Mouse (Mus musculus): ENCODE results near the gene Iffo1. TPM values are rescaled to one million over a fixed set of nuclear protein-coding genes. Genes with fewer than 3 reads are reported as not detected.

Gene Iffo1
- total and polyA plus RNA-seq, 3 experiments, result 96.1 to 96.9 TPM; not detected in 1

DNA sequence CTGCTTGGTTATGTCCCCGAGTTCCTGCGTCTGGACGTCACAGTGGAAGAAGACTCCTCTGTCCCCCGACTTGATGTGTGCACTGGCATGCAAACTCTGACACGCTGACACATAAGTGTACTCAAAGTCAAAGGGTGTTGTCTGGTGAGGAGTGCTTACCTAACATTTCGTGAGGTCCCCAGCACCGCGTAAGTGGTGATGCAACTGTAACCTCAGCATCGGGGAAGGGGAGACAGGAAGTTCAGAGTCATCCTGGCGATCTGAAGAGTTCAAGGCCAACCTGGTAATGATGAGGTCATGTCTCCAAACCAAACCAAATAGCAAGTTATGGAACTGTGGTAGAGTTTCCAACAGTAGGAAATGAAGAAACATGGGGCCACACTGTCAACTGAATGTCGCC, 32.5 kb upstream of the Iffo1 start:
- DNase-seq (ENCODE audit: low read depth, low spot score), result no peak
- no peak overlapping the region for H3K4me3 ChIP-seq (ENCODE audit: control insufficient read depth in 1 of 2, insufficient read depth in 1 of 2, low read depth in 2 of 2, low read length in 2 of 2)
- 0 out of 2 replicates have a peak, but pooled peaks cover 1% of the 10 kb centered on the region for H3K79me2 ChIP-seq (ENCODE audit: control insufficient read depth, insufficient read depth, low read length, poor library complexity)
- H3K9me3 ChIP-seq (replicated peaks; ENCODE audit: insufficient read depth, low read length), result no peaks in the 10 kb centered on the region
- no peak overlapping the region for H3K9ac ChIP-seq (ENCODE audit: control insufficient read depth, low read depth, low read length, poor library complexity, severe bottlenecking)
- H3K27ac ChIP-seq (ENCODE audit: control insufficient read depth, low read depth, low read length), result no peak overlapping the region
- no peaks in the 10 kb centered on the region for H3K4me1 ChIP-seq (ENCODE audit: control insufficient read depth in 1 of 2, insufficient read depth in 2 of 2, low read length in 2 of 2)
- H3K27me3 ChIP-seq (ENCODE audit: control insufficient read depth in 1 of 2, insufficient read depth in 2 of 2, low read length in 2 of 2), result no peaks in the 10 kb centered on the region
- TF ChIP-seq EP300 (IDR thresholded peaks at IDR 0.05; ENCODE audit: low read depth in 1 of 2, low read length in 2 of 2) (no peak), KAT2A (conservative IDR thresholded peaks at IDR 0.05; ENCODE audit: low read depth, low read length) (no peak), TCF12 (IDR thresholded peaks at IDR 0.05; ENCODE audit: low read depth, low read length) (no peak), GATA1 (IDR thresholded peaks at IDR 0.05; ENCODE audit: low read depth, low read length) (no peak), ZNF384 (IDR thresholded peaks at IDR 0.05; ENCODE audit: low read depth, low read length) (no peak), MEF2A (IDR thresholded peaks at IDR 0.05; ENCODE audit: extremely low read depth, insufficient replicate concordance, low read depth, low read length, poor library complexity, severe bottlenecking) (no peak), USF1 (IDR thresholded peaks at IDR 0.05; ENCODE audit: low read depth, low read length) (no peak), GABPA (IDR thresholded peaks at IDR 0.05; ENCODE audit: low read depth, low read length) (no peak), MAFK (IDR thresholded peaks at IDR 0.05; ENCODE audit: borderline replicate concordance, low read depth, low read length) (no peak), MYC (IDR thresholded peaks at IDR 0.05; ENCODE audit: low read depth, low read length) (no peak), RCOR1 (IDR thresholded peaks at IDR 0.05; ENCODE audit: low read depth, low read length) (no peak), NRF1 (IDR thresholded peaks at IDR 0.05; ENCODE audit: insufficient read depth, low read depth, low read length, poor library complexity, severe bottlenecking) (no peak), CTCF (IDR thresholded peaks at IDR 0.05 in 2 of 3, conservative IDR thresholded peaks at IDR 0.05 in 1 of 3; ENCODE audit: control insufficient read depth in 1 of 3, insufficient read depth in 1 of 3, low read depth in 2 of 3, low read length in 3 of 3, poor library complexity in 1 of 3, severe bottlenecking in 1 of 3) (no peak), SMC3 (IDR thresholded peaks at IDR 0.05; ENCODE audit: low read depth, low read length) (no peak), MAZ (IDR thresholded peaks at IDR 0.05; ENCODE audit: low read depth, low read length) (no peak), BHLHE40 (IDR thresholded peaks at IDR 0.05; ENCODE audit: borderline replicate concordance, low read depth, low read length) (no peak), MAX (IDR thresholded peaks at IDR 0.05; ENCODE audit: low read length) (no peak), ELF1 (IDR thresholded peaks at IDR 0.05; ENCODE audit: low read depth, low read length) (no peak), ZMIZ1 (IDR thresholded peaks at IDR 0.05; ENCODE audit: low read depth, low read length) (no peak)
- peaks cover 0 to 48% of the 10 kb centered on the region in 2 experiments; a peak in 2 of 4 replicates for H3K36me3 ChIP-seq (ENCODE audit: control insufficient read depth in 1 of 2, insufficient read depth in 2 of 2, low read length in 2 of 2)

GRCm38 (mm10) chr6:125119387-125119786, 25.7 kb upstream of the Iffo1 start:
- Histone ChIP-seq H3K27ac (ENCODE audit: control insufficient read depth, low read depth, low read length) (no peak overlapping the region), H3K9ac (ENCODE audit: control insufficient read depth, low read depth, low read length, poor library complexity, severe bottlenecking) (no peak overlapping the region), H3K36me3 (ENCODE audit: control insufficient read depth in 1 of 2, insufficient read depth in 2 of 2, low read length in 2 of 2) (peaks cover 0 to 59% of the 10 kb centered on the region in 2 experiments; a peak in 2 of 4 replicates), H3K4me3 (ENCODE audit: control insufficient read depth in 1 of 2, insufficient read depth in 1 of 2, low read depth in 2 of 2, low read length in 2 of 2) (no peak overlapping the region), H3K27me3 (ENCODE audit: control insufficient read depth in 1 of 2, insufficient read depth in 2 of 2, low read length in 2 of 2) (no peaks in the 10 kb centered on the region), H3K4me1 (ENCODE audit: control insufficient read depth in 1 of 2, insufficient read depth in 2 of 2, low read length in 2 of 2) (no peaks in the 10 kb centered on the region), H3K79me2 (ENCODE audit: control insufficient read depth, insufficient read depth, low read length, poor library complexity) (0 out of 2 replicates have a peak, but pooled peaks cover 1% of the 10 kb centered on the region), H3K9me3 (replicated peaks; ENCODE audit: insufficient read depth, low read length) (no peaks in the 10 kb centered on the region)
- no peak for DNase-seq (ENCODE audit: low read depth, low spot score)
- TF ChIP-seq CHD1 (IDR thresholded peaks at IDR 0.05; ENCODE audit: low read depth, low read length) (no peak), BHLHE40 (IDR thresholded peaks at IDR 0.05; ENCODE audit: borderline replicate concordance, low read depth, low read length) (no peak), TBP (IDR thresholded peaks at IDR 0.05; ENCODE audit: low read depth, low read length) (no peak), ZMIZ1 (IDR thresholded peaks at IDR 0.05; ENCODE audit: low read depth, low read length) (no peak), ZC3H11A (IDR thresholded peaks at IDR 0.05; ENCODE audit: low read depth, low read length) (no peak), USF1 (IDR thresholded peaks at IDR 0.05; ENCODE audit: low read depth, low read length) (no peak), UBTF (IDR thresholded peaks at IDR 0.05; ENCODE audit: borderline replicate concordance, insufficient read depth, low read depth, low read length) (no peak), ZNF384 (IDR thresholded peaks at IDR 0.05; ENCODE audit: low read depth, low read length) (no peak), E2F4 (IDR thresholded peaks at IDR 0.05; ENCODE audit: borderline replicate concordance, low read depth, low read length) (no peak), EP300 (IDR thresholded peaks at IDR 0.05; ENCODE audit: low read depth in 1 of 2, low read length in 2 of 2) (no peak), GABPA (IDR thresholded peaks at IDR 0.05; ENCODE audit: low read depth, low read length) (no peak), MEF2A (IDR thresholded peaks at IDR 0.05; ENCODE audit: extremely low read depth, insufficient replicate concordance, low read depth, low read length, poor library complexity, severe bottlenecking) (no peak), ZKSCAN1 (IDR thresholded peaks at IDR 0.05; ENCODE audit: low read depth, low read length) (no peak), NELFE (IDR thresholded peaks at IDR 0.05; ENCODE audit: low read depth, low read length) (no peak)

All from MEL (cell line).